Mouse (Mus musculus) neural tube, embryonic 15.5 days (tissue): ENCODE measurements around the gene Tmem120b. TPM values are rescaled to one million over a fixed set of nuclear protein-coding genes. Genes with fewer than 3 reads are reported as not detected.

Experiments
- ATAC-seq: fragments of 200-750 bp; cut with Nextera tagmentation; 2 replicates; pipeline ENCODE4 v1.8.0; 2017; ENCODE audit warnings: mild to moderate bottlenecking, moderate TSS enrichment, moderate library complexity; ENCODE audit not compliant: low FRiP score
- H3K27ac ChIP-seq: fragments of 300-500 bp; sonication (generic); replicated peaks from 2 replicates; pipeline ENCODE4 v1.5.1; 2015; ENCODE audit warnings: mild to moderate bottlenecking, inconsistent platforms
- H3K27me3 ChIP-seq: fragments of 300-500 bp; sonication (generic); replicated peaks from 2 replicates; pipeline ENCODE4 v1.6.1; 2015; ENCODE audit warnings: inconsistent platforms
- H3K36me3 ChIP-seq: fragments of 300-500 bp; sonication (generic); 2 replicates; pipeline ENCODE4 v1.6.1; 2015; ENCODE audit warnings: inconsistent platforms
- H3K4me1 ChIP-seq: fragments of 300-500 bp; sonication (generic); 2 replicates; pipeline ENCODE4 v1.6.1; 2015; ENCODE audit warnings: inconsistent platforms
- H3K4me2 ChIP-seq: fragments of 300-500 bp; sonication (generic); 2 replicates; pipeline ENCODE4 v1.6.1; 2015; ENCODE audit warnings: inconsistent platforms, mild to moderate bottlenecking, moderate library complexity
- H3K4me3 ChIP-seq: fragments of 300-500 bp; sonication (generic); replicated peaks from 2 replicates; pipeline ENCODE4 v1.5.1; 2015; ENCODE audit warnings: mild to moderate bottlenecking, inconsistent platforms
- H3K9ac ChIP-seq: fragments of 300-500 bp; sonication (generic); replicated peaks from 2 replicates; pipeline ENCODE4 v1.6.1; 2015; ENCODE audit warnings: mild to moderate bottlenecking, inconsistent platforms
- H3K9me3 ChIP-seq: fragments of 300-500 bp; sonication (generic); replicated peaks from 2 replicates; pipeline ENCODE4 v1.6.1; 2016; ENCODE audit warnings: inconsistent platforms
- WGBS: fragments of 180-500 bp; shearing (Covaris S2); methylation state at CpG from one replicate; pipeline ENCODE4 v1.1.7; 2015; ENCODE audit warnings: mixed read lengths; 5-methylcytosine and 5-hydroxymethylcytosine counted together
- polyA plus RNA-seq: library from polyadenylated mRNA; unstranded; fragments of >200 nt; fragmentation: Nextera tagmentation; extraction: Ambion mirVana; gene quantifications from 2 replicates; pipeline ENCODE4 v1.2.1, GENCODE M21; 2015

The Tmem120b gene
- polyA plus RNA-seq, 1 experiment from 2014 or later = 19.6 TPM

- H3K4me2 ChIP-seq = no peak overlapping the region
- no peaks in the 10 kb centered on the region for H3K4me1 ChIP-seq
- no peaks in the 10 kb centered on the region for H3K9me3 ChIP-seq
- WGBS = 36% methylated on average over 7 of the region's 7 CpGs
- H3K27ac ChIP-seq = no peak overlapping the region
- H3K36me3 ChIP-seq = peaks cover 14% of the 10 kb centered on the region
- ATAC-seq = no peak
- no peak overlapping the region for H3K4me3 ChIP-seq
- H3K9ac ChIP-seq = no peak overlapping the region
- H3K27me3 ChIP-seq = no peaks in the 10 kb centered on the region
These were observed 52.5 kb downstream of the Tmem120b start for GRCm38 (mm10) chr5:123120624-123121215.

DNA sequence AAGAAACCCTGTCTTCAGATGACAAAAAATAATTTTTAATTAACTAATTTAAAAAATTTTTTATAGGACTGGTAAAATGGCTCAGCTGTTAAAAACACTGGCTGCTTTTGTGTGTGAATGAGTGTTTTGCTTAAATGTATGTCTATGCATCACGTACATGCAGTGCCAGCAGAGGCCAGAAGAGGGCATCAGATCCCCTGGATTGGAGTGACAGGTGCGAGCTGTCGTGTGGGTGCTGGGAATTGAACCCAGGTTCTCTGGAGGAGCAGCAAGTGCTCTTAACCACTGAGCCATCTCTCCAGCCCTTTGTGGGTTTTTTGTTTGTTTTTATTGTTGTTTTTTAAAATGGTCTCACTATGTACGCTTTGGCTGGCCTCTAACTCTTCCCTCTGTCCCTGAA lies 54.0 kb downstream of the Tmem120b start:
- no peak overlapping the region for H3K9ac ChIP-seq
- ATAC-seq = no peak
- H3K4me1 ChIP-seq = no peaks in the 10 kb centered on the region
- H3K4me3 ChIP-seq = no peak overlapping the region
- H3K27ac ChIP-seq = no peak overlapping the region
- H3K36me3 ChIP-seq = peaks cover 16% of the 10 kb centered on the region
- no peak overlapping the region for H3K4me2 ChIP-seq
- no peaks in the 10 kb centered on the region for H3K27me3 ChIP-seq
- H3K9me3 ChIP-seq = no peaks in the 10 kb centered on the region
- WGBS = 94% methylated on average over 4 of the region's 4 CpGs

DNA sequence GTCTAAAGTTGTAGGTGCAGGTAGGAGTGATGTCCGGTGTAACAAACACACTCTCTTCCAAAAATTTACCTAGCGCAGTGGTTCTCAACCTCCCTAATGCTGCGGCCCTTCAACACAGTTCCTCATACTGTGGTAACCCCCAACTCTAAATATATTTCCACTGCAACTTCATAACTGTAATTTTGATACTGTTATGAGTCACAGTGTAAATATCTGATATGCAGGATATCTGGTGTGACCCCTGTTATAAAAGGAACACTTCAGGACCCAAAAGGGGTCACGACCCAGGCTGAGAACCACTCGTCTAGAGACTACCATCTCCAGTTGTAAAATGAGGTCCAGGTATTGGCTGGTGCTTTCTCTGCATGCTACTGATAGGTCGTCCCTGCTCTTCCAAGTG lies 56.9 kb downstream of the Tmem120b start:
- Histone ChIP-seq H3K27ac (no peak overlapping the region), H3K9me3 (no peaks in the 10 kb centered on the region), H3K27me3 (no peaks in the 10 kb centered on the region), H3K4me2 (no peak overlapping the region), H3K4me1 (peaks cover 4% of the 10 kb centered on the region; the same call in 1 of the 2 replicates), H3K36me3 (peaks cover 19% of the 10 kb centered on the region), H3K4me3 (no peak overlapping the region), H3K9ac (no peak overlapping the region)
- WGBS = 83% methylated on average over 6 of the region's 6 CpGs
- no peak for ATAC-seq

GRCm38 (mm10) chr5:123125638-123126406 lies 57.6 kb downstream of the Tmem120b start:
- ATAC-seq = no peak
- H3K4me1 ChIP-seq = peaks cover 4% of the 10 kb centered on the region; the same call in 1 of the 2 replicates
- H3K27me3 ChIP-seq = no peaks in the 10 kb centered on the region
- 82% methylated on average over 18 of the region's 18 CpGs for WGBS
- no peaks in the 10 kb centered on the region for H3K9me3 ChIP-seq
- H3K36me3 ChIP-seq = peaks cover 19% of the 10 kb centered on the region
- H3K4me2 ChIP-seq = no peak overlapping the region
- no peak overlapping the region for H3K27ac ChIP-seq
- no peak overlapping the region for H3K4me3 ChIP-seq
- no peak overlapping the region for H3K9ac ChIP-seq

DNA sequence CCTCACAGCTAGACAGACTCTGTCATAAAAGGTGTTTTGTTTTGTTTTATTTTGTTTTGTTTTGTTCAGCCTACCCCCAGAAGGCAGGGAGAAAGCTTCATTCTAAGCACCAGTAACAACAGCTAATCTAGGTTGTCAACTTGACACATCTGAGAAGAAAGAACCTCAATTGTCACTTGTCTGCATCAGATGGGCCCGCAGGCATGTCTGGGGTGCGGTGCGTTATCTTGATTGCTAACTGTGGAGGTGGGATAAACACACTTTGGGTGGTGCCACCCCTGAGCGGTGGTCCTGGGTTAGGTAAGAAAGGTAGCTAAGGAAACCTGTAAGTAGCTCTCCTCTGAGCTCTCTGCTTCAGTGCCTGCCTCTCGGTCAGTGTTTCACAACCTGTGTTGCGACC lies 58.8 kb downstream of the Tmem120b start:
- Histone ChIP-seq H3K4me3 (no peak overlapping the region), H3K36me3 (peaks cover 19% of the 10 kb centered on the region), H3K4me1 (peaks cover 14% of the 10 kb centered on the region), H3K4me2 (no peak overlapping the region), H3K9me3 (no peaks in the 10 kb centered on the region), H3K27me3 (no peaks in the 10 kb centered on the region), H3K9ac (no peak overlapping the region), H3K27ac (no peak overlapping the region)
- 81% methylated on average over 6 of the region's 6 CpGs for WGBS
- no peak for ATAC-seq

- Histone ChIP-seq H3K27ac (no peak overlapping the region), H3K9me3 (no peaks in the 10 kb centered on the region), H3K4me3 (no peak overlapping the region), H3K36me3 (peaks cover 11% of the 10 kb centered on the region), H3K9ac (no peak overlapping the region), H3K4me2 (no peak overlapping the region), H3K27me3 (no peaks in the 10 kb centered on the region), H3K4me1 (peaks cover 28% of the 10 kb centered on the region)
- 67% methylated on average over 10 of the region's 10 CpGs for WGBS
- no peak for ATAC-seq
These were observed 60.4 kb downstream of the Tmem120b start for GRCm38 (mm10) chr5:123128426-123129169.

- Histone ChIP-seq H3K4me2 (no peak overlapping the region), H3K4me1 (peaks cover 35% of the 10 kb centered on the region), H3K27me3 (no peaks in the 10 kb centered on the region), H3K4me3 (no peak overlapping the region), H3K9ac (no peak overlapping the region), H3K9me3 (no peaks in the 10 kb centered on the region), H3K36me3 (peaks cover 12% of the 10 kb centered on the region), H3K27ac (no peak overlapping the region)
- no peak for ATAC-seq
- 91% methylated on average over 10 of the region's 10 CpGs for WGBS
These were observed 61.0 kb downstream of the Tmem120b start for GRCm38 (mm10) chr5:123129170-123129757.

GRCm38 (mm10) chr5:123130030-123130813 lies 62.0 kb downstream of the Tmem120b start:
- ATAC-seq = no peak
- Histone ChIP-seq H3K4me2 (no peak overlapping the region), H3K36me3 (peaks cover 10% of the 10 kb centered on the region), H3K4me1 (peaks cover 45% of the 10 kb centered on the region), H3K9ac (no peak overlapping the region), H3K4me3 (no peak overlapping the region), H3K9me3 (no peaks in the 10 kb centered on the region), H3K27ac (no peak overlapping the region), H3K27me3 (no peaks in the 10 kb centered on the region)
- WGBS = 93% methylated on average over 9 of the region's 9 CpGs

GRCm38 (mm10) chr5:123130814-123131148 lies 62.6 kb downstream of the Tmem120b start:
- H3K9me3 ChIP-seq = no peaks in the 10 kb centered on the region
- 89% methylated on average over 5 of the region's 5 CpGs for WGBS
- peaks cover 6% of the 10 kb centered on the region; the same call in 1 of the 2 replicates for H3K36me3 ChIP-seq
- H3K9ac ChIP-seq = no peak overlapping the region
- no peak for ATAC-seq
- H3K4me2 ChIP-seq = no peak overlapping the region
- H3K4me1 ChIP-seq = peaks cover 50% of the 10 kb centered on the region
- no peak overlapping the region for H3K4me3 ChIP-seq
- no peaks in the 10 kb centered on the region for H3K27me3 ChIP-seq
- H3K27ac ChIP-seq = no peak overlapping the region

GRCm38 (mm10) chr5:123132308-123133071 lies 64.3 kb downstream of the Tmem120b start, which contains the start of gene Rhof:
Gene Rhof, minus strand, starts transcription at chr5:123132692.
- Histone ChIP-seq H3K4me3 (peak within 1 kb of the TSS; percentile 45), H3K4me2 (peak within 1 kb of the TSS; percentile 91), H3K9ac (peak within 1 kb of the TSS; percentile 54), H3K9me3 (no peaks in the 10 kb centered on the region), H3K27ac (peak within 1 kb of the TSS; percentile 97), H3K36me3 (0 out of 2 replicates have a peak, but pooled peaks cover 5% of the 10 kb centered on the region), H3K4me1 (peaks cover 67% of the 10 kb centered on the region), H3K27me3 (no peaks in the 10 kb centered on the region)
- WGBS = 3% methylated on average over 44 of the region's 44 CpGs
- peak; percentile 43 for ATAC-seq
